Mouse (Mus musculus) heart, adult 9 months (tissue): ENCODE data around the gene A530032D15Rik.
"Not testable (repeated sequence)": the region's sequence is repeated elsewhere in the genome, so short reads cannot be mapped to it uniquely, and the experiment has no call there.

Source experiments
- DNase-seq, 2 experiments: peaks; one replicate each; pipeline ENCODE4 v3.0.0; 2022; ENCODE audit warnings: low spot score in 2 of 2

A530032D15Rik gene

DNA sequence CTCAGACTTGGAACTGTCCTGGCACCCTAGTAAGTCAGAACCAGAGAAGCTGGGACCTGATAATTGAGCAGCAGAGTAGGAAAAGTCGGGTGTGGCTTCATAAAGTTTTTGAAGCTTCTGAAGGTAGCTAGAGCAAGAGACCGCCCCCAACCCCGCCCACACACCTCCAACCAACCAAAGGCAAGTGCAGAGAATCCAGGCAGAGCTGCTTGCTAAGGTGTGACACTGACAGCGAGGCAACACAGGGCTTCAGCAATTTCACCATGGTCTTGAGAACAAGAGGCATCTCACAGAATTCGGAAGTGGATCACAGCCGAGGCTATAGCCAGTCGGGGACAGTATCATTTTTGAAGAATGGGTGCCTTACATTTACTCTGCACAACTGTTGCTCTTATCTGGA lies at the start of gene A530032D15Rik:
Gene A530032D15Rik (minus strand): TSS at position 101 of the 400 bp plus-strand sequence.
- not testable (repeated sequence) for DNase-seq

DNA sequence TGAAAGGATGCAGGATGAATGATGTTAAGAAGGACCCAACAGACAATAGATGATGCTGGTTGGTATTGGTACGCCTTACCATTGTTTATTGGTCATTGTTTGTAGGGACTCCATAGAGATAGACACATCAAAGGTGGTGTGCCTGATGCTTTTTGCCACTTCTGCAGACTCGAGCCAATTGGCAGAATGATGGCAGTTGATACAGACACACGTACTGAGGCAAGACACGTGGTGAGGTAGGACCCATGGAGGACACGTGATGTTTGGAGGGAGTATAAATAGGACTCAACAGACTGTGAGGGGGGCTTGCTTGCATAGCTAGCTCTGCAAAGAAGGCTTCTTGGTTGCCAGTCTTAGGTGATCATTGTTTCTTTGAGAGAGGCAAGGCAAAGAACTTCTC lies 45.5 kb upstream of the A530032D15Rik start:
- not testable (repeated sequence) for DNase-seq

DNA sequence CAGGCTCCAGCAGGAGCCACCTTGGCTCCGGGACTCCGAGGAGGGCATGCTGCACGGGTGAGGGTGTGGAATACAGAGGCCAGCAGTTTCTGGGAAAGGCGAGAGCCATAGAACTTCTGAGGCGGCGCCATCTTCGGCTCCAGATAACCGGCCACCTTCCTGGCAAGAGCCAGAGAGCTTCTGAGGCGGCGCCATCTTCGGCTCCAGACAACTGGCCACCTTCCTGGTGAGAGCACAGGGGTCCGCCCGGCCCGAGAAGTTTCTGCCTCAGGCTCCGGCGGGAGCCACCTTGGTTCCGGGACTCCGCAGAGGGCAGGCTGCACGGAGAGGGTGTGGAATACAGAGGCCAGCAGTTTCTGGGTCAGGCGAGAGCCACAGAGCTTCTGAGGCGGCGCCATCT lies 24.0 kb upstream of the A530032D15Rik start:
- not testable (repeated sequence) for DNase-seq

DNA sequence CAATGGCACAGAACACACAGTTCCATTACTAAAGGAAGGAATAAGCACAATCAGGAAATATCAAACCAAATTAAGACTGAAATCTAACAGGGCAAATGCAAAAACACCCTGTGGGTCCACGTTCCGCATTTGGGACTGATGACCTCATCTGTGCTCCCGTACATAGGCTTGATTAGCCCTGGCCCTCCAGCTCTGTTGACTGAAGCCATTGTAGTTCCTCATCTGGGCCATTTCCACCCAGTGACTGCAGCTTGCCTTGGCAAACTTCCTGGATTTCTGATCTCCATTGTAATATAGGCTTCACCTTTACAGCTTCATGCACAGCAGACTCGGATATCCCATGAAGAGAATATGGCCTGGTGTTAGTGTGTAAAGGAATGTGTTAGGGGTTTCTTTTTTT lies 12.2 kb upstream of the A530032D15Rik start:
- not testable (repeated sequence) for DNase-seq

DNA sequence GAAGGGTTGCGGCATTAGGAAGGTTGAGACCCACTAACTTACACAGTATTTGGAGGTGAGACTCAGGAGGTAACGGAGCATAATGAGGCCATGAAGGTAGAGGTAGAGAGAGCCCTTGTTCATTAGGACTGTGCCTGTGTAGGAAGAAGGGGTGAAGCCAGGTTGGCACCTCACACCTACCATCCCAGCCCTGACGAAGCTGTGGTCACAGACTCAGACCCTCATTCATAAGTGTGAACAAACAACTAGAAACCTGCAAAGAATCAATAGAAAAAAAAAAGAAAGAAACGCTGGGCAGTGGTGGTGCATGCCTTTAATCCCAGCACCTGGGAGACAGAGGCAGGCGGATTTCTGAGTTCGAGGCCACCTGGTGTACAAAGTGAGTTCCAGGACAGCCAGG lies 8.7 kb upstream of the A530032D15Rik start:
- DNase-seq, result not testable (repeated sequence)

DNA sequence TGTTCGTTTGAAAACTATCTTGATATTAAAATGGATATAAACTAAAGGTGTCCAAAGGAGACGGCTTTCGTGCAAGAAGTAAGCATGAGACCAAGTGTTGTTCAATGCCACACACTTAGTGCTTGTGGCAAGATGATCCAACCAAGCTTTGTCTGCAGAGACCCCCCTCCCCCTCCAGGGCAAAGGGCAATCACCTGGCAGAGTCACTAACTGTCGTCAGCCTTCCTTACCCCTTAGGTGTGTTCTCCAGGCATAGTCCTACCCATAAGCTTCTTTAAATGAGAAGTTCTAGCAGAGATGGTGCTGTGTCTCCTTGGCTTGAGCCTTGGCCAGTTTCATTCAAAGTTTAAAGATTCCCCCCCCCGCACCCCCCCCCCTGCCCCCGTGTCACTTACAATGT lies 7.9 kb upstream of the A530032D15Rik start:
- DNase-seq, result not testable (repeated sequence)

DNA sequence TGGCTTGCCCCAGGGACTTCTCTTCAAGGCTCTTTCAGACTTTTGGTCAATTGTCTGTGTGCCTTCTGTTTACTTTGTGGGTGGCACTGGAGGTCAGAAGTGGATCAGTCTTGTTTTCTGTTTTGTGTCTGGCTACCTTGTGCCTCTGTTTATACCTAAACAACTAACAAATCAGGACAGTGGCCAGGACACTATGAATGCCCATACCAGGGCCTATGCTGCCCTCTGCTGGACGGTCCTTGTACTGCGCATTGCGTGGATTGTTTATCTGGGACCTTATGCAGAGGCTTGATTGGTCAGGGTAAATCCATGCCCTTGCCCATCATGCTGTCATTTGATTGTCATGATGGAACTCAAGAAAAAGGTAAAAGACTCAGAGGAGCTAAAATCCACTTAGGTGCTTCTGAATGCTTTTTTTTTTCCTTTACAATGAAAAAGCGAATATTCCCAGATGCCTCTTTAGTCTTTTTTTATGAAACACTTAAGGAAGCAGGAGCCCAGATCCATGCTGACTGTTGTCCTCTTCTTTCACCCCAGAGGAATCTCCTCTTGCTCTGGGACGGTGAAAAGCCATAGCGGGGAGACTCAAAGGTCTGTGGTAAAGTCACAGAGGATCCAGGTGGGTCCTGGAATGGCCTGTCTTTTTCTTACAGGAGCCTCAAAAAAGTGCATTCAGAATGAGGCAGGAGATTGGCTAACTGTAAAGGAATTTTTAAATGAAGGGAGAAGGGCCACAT lies 5.2 kb upstream of the A530032D15Rik start:
- not testable (repeated sequence) for DNase-seq

DNA sequence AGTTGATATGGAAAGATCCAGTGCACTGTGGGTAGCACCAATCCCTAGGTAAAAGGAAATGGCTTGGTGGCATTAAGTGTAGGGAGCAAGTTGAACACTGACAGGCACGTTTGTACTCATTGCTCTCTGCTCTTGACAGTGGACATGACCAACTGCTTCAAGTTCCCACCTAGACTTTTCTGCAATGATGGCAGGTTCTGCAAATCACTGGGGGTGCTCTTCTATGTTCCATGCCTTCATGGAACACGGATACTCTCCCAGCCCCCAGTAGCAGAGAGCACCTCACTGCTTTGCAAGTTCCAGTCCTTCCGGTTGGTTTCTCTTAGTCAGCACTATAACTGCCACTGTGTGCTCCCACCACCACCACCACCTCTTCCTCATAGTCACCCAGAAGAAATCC lies 4.4 kb upstream of the A530032D15Rik start:
- not testable (repeated sequence) for DNase-seq

DNA sequence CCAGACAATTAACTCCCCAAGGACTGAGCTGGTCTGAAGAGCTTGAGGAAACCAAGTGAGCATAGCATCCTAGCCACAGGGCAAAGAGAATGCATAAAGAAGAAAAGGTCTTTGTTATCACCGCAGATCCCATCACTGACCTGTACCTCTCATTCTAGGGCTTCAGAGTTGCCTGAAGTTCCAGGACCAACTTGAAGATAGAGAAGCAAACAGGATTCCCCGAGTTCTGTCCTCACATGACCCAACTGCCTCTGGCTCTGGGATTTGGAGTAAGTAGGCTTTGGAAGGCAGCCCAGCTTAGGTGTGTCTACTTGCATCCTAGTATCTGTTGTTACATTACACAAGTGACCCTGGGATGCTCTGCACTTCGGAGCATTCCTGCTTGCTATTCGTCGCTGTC lies 3.2 kb upstream of the A530032D15Rik start:
- not testable (repeated sequence) for DNase-seq

DNA sequence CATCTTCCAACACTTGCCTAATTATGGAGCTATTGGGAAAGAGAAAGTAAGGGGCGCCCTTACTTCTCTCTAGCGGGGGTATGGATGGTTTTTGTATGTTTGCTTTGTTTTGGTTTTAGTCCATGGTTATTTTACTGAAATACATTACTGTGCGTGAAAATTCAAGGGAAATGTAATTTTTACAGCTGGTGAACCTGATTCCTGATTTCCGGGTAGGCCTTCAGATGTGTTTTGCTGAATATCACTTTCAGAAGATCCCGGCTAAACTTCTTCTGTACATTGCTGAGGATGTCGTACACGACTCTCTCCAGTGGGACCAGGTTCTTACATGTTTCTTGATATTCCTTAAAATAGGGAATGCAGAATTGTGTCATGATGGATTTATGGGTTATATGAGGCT lies 2.6 kb upstream of the A530032D15Rik start:
- not testable (repeated sequence) for DNase-seq

DNA sequence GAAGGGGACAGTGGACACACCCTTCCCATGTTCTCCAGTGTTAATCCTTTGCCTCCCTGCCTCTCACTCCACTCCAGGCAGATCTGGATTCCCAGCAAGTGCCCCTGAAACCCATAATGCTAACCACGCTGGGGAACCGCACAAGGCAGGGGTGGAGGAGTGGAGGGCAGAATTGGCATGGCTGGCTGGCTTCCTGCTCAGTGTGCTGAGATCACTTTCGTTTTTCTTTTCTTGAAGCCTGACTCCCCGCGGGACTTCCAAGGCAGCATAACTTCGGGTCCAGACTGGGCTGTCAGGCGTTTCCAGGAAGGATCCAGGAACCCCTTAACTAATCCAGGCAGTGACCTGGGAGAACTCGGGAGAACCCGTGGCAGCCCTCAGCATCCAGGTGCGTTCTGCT lies 1.9 kb upstream of the A530032D15Rik start:
- DNase-seq, result not testable (repeated sequence)

DNA sequence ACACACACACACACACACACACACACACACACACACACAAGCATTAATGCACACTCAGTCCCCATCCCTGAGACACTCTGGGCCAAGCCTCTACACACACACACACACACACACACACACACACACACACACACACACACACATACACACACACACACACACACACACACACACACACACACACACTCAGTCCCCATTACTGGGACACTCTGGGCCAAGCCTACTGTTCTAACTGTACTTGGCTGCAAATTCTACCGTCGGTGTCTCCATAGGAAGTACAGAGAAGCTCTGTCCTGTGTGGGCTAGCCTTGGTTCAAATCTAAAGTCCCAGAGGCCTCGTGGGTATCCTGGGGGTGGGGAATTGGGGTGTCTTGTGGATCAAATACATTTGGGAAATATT lies 1.2 kb upstream of the A530032D15Rik start:
- DNase-seq, result not testable (repeated sequence)

DNA sequence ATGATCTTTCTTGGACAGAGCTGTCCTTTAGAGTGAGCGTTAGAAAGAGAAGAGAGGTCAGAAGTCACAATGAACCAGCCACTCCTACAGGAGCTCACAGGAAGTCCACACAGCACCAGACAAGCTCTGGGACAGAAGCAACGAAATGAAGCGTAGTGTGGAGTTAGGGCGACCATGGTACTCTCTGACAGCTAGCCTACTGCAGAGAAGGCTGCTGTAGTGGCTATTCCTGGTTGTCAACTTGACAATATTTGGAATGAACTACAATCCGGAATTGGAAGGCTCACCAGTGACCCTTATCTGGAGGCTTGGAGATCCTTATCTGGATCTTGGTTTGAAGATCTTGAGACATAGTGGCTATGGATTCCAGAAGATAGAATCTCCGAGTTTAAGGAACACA lies 3.6 kb downstream of the A530032D15Rik start:
- DNase-seq, result not testable (repeated sequence)

DNA sequence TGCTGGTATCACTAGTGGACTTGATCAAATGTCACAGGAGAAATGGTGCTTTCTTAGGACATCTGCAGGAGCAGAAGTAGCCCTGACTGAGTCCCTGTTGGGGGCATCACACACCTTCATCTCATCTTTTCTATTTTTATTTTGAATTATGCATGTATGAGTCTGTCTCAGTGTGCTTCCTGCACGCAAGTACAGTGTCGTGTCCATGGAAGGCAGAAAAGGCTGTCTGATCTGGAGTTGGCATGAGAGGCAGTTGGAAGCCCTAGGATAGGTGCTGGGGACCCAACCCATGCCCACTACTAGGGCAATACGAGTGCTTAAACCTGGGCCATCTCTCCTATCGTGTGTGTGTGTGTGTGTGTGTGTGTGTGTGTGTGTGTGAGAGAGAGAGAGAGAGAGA lies 4.3 kb downstream of the A530032D15Rik start:
- DNase-seq, result not testable (repeated sequence)

DNA sequence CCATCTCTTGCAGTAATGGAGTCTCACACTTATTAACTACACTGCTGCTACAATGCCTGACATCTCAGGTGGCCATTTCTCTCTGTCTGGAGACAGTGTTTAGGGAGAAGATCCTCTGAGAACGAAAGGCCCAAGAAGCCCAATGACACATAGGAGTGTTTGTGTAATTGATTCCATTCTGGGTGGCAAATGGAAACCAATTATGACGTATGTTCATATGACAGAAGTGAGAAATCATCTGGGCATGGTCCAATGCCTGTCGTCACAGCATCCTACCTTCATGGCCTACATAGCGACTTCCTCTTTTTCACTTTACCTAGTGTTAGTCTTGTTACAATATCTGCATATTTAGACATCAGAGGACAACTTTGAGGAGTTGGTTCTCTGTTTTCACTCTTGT lies 7.9 kb downstream of the A530032D15Rik start:
- DNase-seq, result not testable (repeated sequence)

DNA sequence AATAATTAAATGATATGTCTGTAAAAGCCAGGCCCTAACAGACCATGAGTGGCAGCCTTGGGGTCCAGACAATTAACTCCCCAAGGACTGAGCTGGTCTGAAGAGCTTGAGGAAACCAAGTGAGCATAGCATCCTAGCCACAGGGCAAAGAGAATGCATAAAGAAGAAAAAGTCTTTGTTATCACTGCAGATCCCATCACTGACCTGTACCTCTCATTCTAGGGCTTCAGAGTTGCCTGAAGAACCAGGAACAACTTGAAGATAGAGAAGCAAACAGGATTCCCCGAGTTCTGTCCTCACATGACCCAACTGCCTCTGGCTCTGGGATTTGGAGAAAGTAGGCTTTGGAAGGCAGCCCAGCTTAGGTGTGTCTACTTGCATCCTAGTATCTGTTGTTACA lies 9.8 kb downstream of the A530032D15Rik start, which contains the start of gene Gm10553:
Gene Gm10553 (plus strand): TSS at position 301 of the 400 bp plus-strand sequence.
- DNase-seq, result not testable (repeated sequence)

DNA sequence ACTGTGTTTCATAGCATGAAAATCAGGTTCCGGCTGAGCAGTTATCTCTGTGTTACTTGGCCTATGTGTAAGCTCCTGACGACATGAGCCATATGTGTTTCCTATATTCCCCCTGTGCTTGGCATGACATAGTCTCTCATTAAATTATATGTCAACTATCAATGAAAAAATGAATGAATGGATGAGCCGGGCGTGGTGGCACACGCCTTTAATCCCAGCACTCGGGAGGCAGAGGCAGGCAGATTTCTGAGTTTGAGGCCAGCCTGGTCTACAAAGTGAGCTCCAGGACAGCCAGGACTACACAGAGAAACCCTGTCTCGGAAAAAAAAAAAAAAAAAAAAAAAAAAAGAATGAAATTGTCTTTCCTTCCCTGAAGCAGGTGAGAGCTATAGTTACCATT lies 10.6 kb downstream of the A530032D15Rik start:
- not testable (repeated sequence) for DNase-seq

DNA sequence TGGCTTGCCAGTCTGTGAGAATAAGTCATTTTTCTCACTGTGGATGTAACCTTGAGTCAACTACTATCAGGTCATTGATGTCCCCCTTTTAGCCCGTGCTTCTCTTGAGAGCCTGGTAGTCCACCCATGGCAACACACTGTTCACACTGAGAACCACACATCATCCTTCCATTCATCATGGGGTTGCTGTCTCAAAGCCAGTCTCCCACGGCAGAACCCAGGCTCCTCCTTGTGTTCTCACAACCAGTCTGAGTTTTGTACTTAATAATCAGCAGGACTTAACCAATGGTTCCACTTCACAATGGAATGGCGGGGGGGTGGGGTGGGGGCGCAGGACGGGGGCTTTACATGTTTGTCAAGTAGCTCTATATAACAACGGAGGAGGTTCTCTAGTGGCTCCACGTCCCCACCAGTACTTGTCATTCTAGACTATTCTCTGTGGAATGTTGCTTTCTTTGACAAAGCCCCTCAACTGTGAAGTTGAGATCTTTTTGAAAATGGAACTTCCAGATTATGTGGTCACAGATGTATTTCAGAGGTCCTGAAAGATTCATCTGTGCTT lies 16.6 kb downstream of the A530032D15Rik start:
- DNase-seq, result not testable (repeated sequence)

DNA sequence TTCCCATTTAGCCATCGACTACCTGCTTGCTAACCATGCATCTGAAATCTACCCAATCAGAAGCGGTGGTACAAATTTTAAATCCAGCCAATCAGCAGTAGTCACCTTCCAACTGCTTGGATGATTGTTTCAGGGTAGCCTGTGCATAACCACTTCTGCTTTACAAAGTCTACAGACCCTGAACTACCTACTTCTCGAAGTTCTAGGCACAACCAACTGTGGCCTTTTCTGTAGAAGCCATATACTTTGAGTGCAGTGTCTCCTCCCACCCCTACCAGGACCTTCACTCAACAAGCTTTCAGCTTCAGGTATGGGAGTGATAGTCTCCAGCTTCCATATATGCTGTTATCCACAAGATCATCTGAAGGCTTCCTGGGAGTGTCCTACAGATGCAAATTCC lies 17.5 kb downstream of the A530032D15Rik start:
- DNase-seq, result not testable (repeated sequence)

DNA sequence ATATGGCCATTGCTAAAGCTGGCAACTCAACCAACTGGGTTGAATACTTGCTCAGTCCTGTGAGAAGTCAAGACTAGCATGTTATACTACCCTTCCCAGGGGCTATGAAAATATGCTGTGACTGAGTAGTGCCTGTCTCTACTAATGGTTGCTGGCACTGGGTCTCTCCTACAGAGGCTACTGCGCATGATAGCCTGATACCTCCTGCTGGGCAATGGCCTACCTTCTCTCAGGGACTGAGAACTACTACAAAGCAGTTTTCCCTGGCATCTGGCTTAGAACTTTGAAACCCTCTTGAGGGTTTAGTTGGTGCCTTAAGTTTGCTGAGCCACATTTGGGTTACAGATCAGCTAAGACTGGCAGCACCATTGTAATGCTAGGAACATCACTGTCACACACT lies 23.4 kb downstream of the A530032D15Rik start:
- not testable (repeated sequence) for DNase-seq

DNA sequence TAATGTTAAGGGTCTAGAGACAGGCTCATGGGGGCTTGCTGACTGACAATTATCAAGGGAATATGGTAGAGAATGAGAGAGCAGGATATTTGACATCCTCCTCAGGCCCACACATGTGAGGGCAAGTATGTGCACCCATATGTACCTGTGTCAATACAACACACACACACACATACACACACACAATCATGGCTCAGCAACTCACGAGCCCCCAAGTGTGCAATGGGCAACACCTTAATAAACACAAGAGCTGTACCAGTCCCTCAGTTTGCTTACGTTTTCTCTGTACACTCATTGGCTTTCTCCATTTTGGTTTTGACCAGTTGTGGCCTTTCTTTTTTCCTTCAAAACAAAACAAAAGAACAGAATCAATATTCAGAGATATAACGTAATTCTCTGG lies 24.9 kb downstream of the A530032D15Rik start:
- DNase-seq, result not testable (repeated sequence)

DNA sequence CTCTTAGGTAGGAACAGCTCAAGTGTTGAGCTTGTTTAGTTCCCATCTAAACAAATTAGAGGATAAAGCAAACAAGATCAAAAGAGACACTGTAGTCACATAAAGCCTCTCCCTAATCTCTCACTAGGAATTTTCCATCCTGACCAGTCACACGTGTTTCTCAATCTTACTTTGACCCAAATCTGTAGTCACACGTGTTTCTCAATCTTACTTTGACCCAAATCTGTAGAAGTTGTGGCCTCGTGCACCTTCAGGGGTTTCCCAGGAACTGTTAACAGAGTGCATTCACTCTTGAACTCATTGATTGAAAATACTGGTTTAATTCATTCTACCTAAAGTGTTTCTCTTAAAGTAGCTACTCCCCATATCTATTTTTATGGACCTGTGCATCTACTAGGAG lies 36.6 kb downstream of the A530032D15Rik start:
- DNase-seq, result not testable (repeated sequence)

DNA sequence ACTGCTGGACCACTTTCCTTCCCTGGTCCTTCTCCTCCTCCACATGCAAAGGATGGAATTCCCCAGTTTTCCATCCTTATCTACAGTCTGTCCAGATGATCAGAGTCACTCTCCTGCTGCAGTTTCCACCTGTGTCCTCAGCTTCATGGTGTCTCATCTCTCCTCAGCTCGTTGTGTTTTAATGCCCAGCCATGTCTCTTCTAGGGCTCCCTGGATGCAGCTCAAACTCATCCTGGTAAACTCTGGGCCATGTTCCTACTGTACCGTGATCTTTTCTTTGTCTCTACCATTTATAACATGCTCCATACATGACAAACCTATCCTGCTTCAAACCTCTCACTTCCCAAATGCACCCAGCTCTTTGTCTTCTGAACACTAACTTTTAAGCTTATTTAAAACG lies 38.0 kb downstream of the A530032D15Rik start:
- DNase-seq, result not testable (repeated sequence)
